Mouse (Mus musculus) erythroid progenitor cell, adult 5-6 weeks (primary cell): ENCODE measurements around the gene Ankrd36. TPM values are rescaled to one million over a fixed set of nuclear protein-coding genes. Genes with fewer than 3 reads are reported as not detected.
A peak's percentile ranks its signal among the peaks of the same experiment; 100 is the strongest.
"Not testable (repeated sequence)": the region's sequence is repeated elsewhere in the genome, so short reads cannot be mapped to it uniquely, and the experiment has no call there.

Experiments
- ATAC-seq: replicated peaks from 2 replicates; pipeline ENCODE4 v1.8.0; 2016; ENCODE audit warnings: moderate number of reproducible peaks, mild to moderate bottlenecking, moderate TSS enrichment, inconsistent platforms; ENCODE audit not compliant: poor library complexity, low FRiP score, severe bottlenecking
- total RNA-seq, 2 experiments: library from RNA; stranded (forward) in 1 of 2; stranded (reverse) in 1 of 2; fragments of 150-400 nt in 1 of 2; fragments of 186-747, 209-891 nt in 1 of 2; gene quantifications; 2 replicates each; pipeline versions ENCODE4 v1.2.3 to v1.2.4; 2015 to 2017; ENCODE audit warnings: low replicate concordance in 2 of 2

The Ankrd36 gene
- total RNA-seq, 2 experiments from 2014 or later = 4.4 TPM; not detected in 1

GRCm38 (mm10) chr11:5544709-5545108 lies 24.8 kb upstream of the Ankrd36 start:
- not testable (repeated sequence) for ATAC-seq

GRCm38 (mm10) chr11:5545457-5545856 lies 24.0 kb upstream of the Ankrd36 start:
- ATAC-seq = no peak

GRCm38 (mm10) chr11:5546693-5547092 lies 22.8 kb upstream of the Ankrd36 start:
- no peak for ATAC-seq

GRCm38 (mm10) chr11:5551430-5551829 lies 18.1 kb upstream of the Ankrd36 start:
- no peak for ATAC-seq

GRCm38 (mm10) chr11:5551931-5552330 lies 17.6 kb upstream of the Ankrd36 start:
- ATAC-seq = no peak

GRCm38 (mm10) chr11:5560273-5560672 lies 9.2 kb upstream of the Ankrd36 start:
- no peak for ATAC-seq

- ATAC-seq = no peak; the same call in 1 of the 2 replicates
Measured at GRCm38 (mm10) chr11:5562625-5563268, 6.7 kb upstream of the Ankrd36 start.

GRCm38 (mm10) chr11:5563898-5564297 lies 5.6 kb upstream of the Ankrd36 start:
- no peak for ATAC-seq

GRCm38 (mm10) chr11:5565596-5565995 lies 3.9 kb upstream of the Ankrd36 start:
- ATAC-seq = no peak

- no peak for ATAC-seq
Measured at GRCm38 (mm10) chr11:5566506-5566905, 3.0 kb upstream of the Ankrd36 start.

GRCm38 (mm10) chr11:5567654-5568053 lies 1.8 kb upstream of the Ankrd36 start:
- ATAC-seq = no peak

- no peak for ATAC-seq
Measured at GRCm38 (mm10) chr11:5568082-5568481, 1.4 kb upstream of the Ankrd36 start.

- peak; percentile 57; the same call in 1 of the 2 replicates for ATAC-seq
Measured at GRCm38 (mm10) chr11:5571856-5572255, 2.4 kb downstream of the Ankrd36 start.

- ATAC-seq = peak; percentile 71
Measured at GRCm38 (mm10) chr11:5573821-5574220, 4.3 kb downstream of the Ankrd36 start.

- ATAC-seq = 0 out of 2 replicates have a peak, but pooled peaks have one; percentile 46
Measured at GRCm38 (mm10) chr11:5575046-5575445, 5.6 kb downstream of the Ankrd36 start.

GRCm38 (mm10) chr11:5592336-5592735 lies 22.9 kb downstream of the Ankrd36 start:
- no peak for ATAC-seq

GRCm38 (mm10) chr11:5595381-5595791 lies 25.9 kb downstream of the Ankrd36 start:
- peak; percentile 75 for ATAC-seq

- 0 out of 2 replicates have a peak, but pooled peaks have one; percentile 10 for ATAC-seq
Measured at GRCm38 (mm10) chr11:5595792-5596191, 26.3 kb downstream of the Ankrd36 start.

- no peak for ATAC-seq
Measured at GRCm38 (mm10) chr11:5596756-5597155, 27.3 kb downstream of the Ankrd36 start.

GRCm38 (mm10) chr11:5605421-5605820 lies 35.9 kb downstream of the Ankrd36 start:
- ATAC-seq = no peak

- not testable (repeated sequence) for ATAC-seq
Measured at GRCm38 (mm10) chr11:5611918-5612317, 42.4 kb downstream of the Ankrd36 start.

GRCm38 (mm10) chr11:5614453-5614852 lies 45.0 kb downstream of the Ankrd36 start:
- no peak for ATAC-seq
